Mouse (Mus musculus): ENCODE data around the gene Arntl2.

DNA sequence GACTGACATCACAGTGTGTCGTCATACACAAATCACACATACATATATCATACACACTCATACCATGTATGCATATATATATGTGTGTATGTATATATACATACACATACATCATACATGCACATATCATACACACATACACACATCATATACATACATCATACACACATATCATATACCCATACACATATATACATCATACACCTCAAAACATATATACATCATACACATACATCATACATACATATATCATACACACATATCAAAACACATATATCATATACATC is 29.6 kb downstream of the Arntl2 start:
- TF ChIP-seq ZC3H11A (IDR thresholded peaks at IDR 0.05; ENCODE audit: borderline replicate concordance, low read depth, low read length), result no peak
- no peak for TF ChIP-seq ZNF384 (IDR thresholded peaks at IDR 0.05; ENCODE audit: low read depth, low read length)
- no peak for TF ChIP-seq HCFC1 (IDR thresholded peaks at IDR 0.05; ENCODE audit: borderline replicate concordance, insufficient read depth, low read length)
- TF ChIP-seq MAFK (IDR thresholded peaks at IDR 0.05; ENCODE audit: insufficient read depth, low read depth, low read length), result no peak
- no peak for TF ChIP-seq CHD2 (IDR thresholded peaks at IDR 0.05; ENCODE audit: low read depth, low read length)
